Mouse (Mus musculus) midbrain, embryonic 13.5 days (tissue): ENCODE results near the gene Abhd17a. TPM values are rescaled to one million over a fixed set of nuclear protein-coding genes. Genes with fewer than 3 reads are reported as not detected.

ENCODE experiments used
- ATAC-seq: fragments of 200-750 bp; cut with Nextera tagmentation; 2 replicates; pipeline ENCODE4 v1.8.0; 2017; ENCODE audit warnings: mild to moderate bottlenecking, moderate TSS enrichment, moderate library complexity
- H3K27ac ChIP-seq: fragments of 300-500 bp; sonication (generic); 2 replicates; pipeline ENCODE4 v1.5.1; 2015; ENCODE audit warnings: inconsistent platforms, mild to moderate bottlenecking, moderate library complexity
- H3K27me3 ChIP-seq: fragments of 300-500 bp; sonication (generic); 2 replicates; pipeline ENCODE4 v1.6.1; 2015; ENCODE audit warnings: mild to moderate bottlenecking, inconsistent platforms
- H3K36me3 ChIP-seq: fragments of 300-500 bp; sonication (generic); 2 replicates; pipeline ENCODE4 v1.6.1; 2015; ENCODE audit warnings: mild to moderate bottlenecking, inconsistent platforms
- H3K4me1 ChIP-seq: fragments of 300-500 bp; sonication (generic); replicated peaks from 2 replicates; pipeline ENCODE4 v1.6.1; 2015; ENCODE audit warnings: inconsistent platforms
- H3K4me2 ChIP-seq: fragments of 300-500 bp; sonication (generic); replicated peaks from 2 replicates; pipeline ENCODE4 v1.6.1; 2015; ENCODE audit warnings: moderate library complexity, mild to moderate bottlenecking, inconsistent platforms
- H3K4me3 ChIP-seq: fragments of 300-500 bp; sonication (generic); replicated peaks from 2 replicates; pipeline ENCODE4 v1.5.1; 2015; ENCODE audit warnings: mild to moderate bottlenecking, inconsistent platforms
- H3K9ac ChIP-seq: fragments of 300-500 bp; sonication (generic); replicated peaks from 2 replicates; pipeline ENCODE4 v1.6.1; 2015; ENCODE audit warnings: mild to moderate bottlenecking, inconsistent platforms
- H3K9me3 ChIP-seq: fragments of 300-500 bp; sonication (generic); 2 replicates; pipeline ENCODE4 v1.6.1; 2016; ENCODE audit warnings: mild to moderate bottlenecking, inconsistent platforms
- WGBS: fragments of 180-500 bp; shearing (Covaris S2); methylation state at CpG from one replicate; pipeline ENCODE4 v1.1.7; 2015; 5-methylcytosine and 5-hydroxymethylcytosine counted together
- polyA plus RNA-seq: library from polyadenylated mRNA; unstranded; fragments of >200 nt; fragmentation: Nextera tagmentation; extraction: Ambion mirVana; gene quantifications from 2 replicates; pipeline ENCODE4 v1.2.1, GENCODE M21; 2015

Gene Abhd17a
- polyA plus RNA-seq, 1 experiment from 2014 or later = 93.4 TPM

- Histone ChIP-seq H3K9me3 (no peaks in the 10 kb centered on the region), H3K36me3 (peaks cover 10% of the 10 kb centered on the region; the same call in 1 of the 2 replicates), H3K4me3 (no peak overlapping the region), H3K9ac (no peak overlapping the region), H3K4me1 (peaks cover 69% of the 10 kb centered on the region), H3K4me2 (no peak overlapping the region), H3K27ac (no peak overlapping the region), H3K27me3 (no peaks in the 10 kb centered on the region)
- no peak for ATAC-seq
- WGBS = 89% methylated on average over 2 of the region's 2 CpGs
These were observed 17.7 kb downstream of the Abhd17a start for GRCm38 (mm10) chr10:80572477-80572876.

GRCm38 (mm10) chr10:80570871-80571836, 19.0 kb downstream of the Abhd17a start:
- 0 out of 2 replicates have a peak overlapping the region, but pooled peaks have one; percentile 35 for H3K27ac ChIP-seq
- no peaks in the 10 kb centered on the region for H3K9me3 ChIP-seq
- WGBS = 19% methylated on average over 30 of the region's 30 CpGs
- peak; percentile 6; the same call in 1 of the 2 replicates for ATAC-seq
- H3K4me2 ChIP-seq = peak overlapping the region; percentile 40
- H3K4me3 ChIP-seq = peak overlapping the region; percentile 20
- peaks cover 10% of the 10 kb centered on the region; the same call in 1 of the 2 replicates for H3K36me3 ChIP-seq
- peaks cover 75% of the 10 kb centered on the region for H3K4me1 ChIP-seq
- peak overlapping the region; percentile 63 for H3K9ac ChIP-seq
- H3K27me3 ChIP-seq = no peaks in the 10 kb centered on the region

GRCm38 (mm10) chr10:80570419-80570818, 19.7 kb downstream of the Abhd17a start:
- H3K4me2 ChIP-seq = peak overlapping the region; percentile 40
- WGBS = 95% methylated on average over 10 of the region's 10 CpGs
- H3K9ac ChIP-seq = peak overlapping the region; percentile 63; the same call in 1 of the 2 replicates
- H3K36me3 ChIP-seq = peaks cover 10% of the 10 kb centered on the region; the same call in 1 of the 2 replicates
- no peak overlapping the region for H3K27ac ChIP-seq
- peaks cover 72% of the 10 kb centered on the region for H3K4me1 ChIP-seq
- H3K9me3 ChIP-seq = no peaks in the 10 kb centered on the region
- no peak for ATAC-seq
- 0 out of 2 replicates have a peak overlapping the region, but pooled peaks have one; percentile 20 for H3K4me3 ChIP-seq
- H3K27me3 ChIP-seq = no peaks in the 10 kb centered on the region

- Histone ChIP-seq H3K4me3 (no peak overlapping the region), H3K9ac (no peak overlapping the region), H3K27me3 (no peaks in the 10 kb centered on the region), H3K9me3 (no peaks in the 10 kb centered on the region), H3K27ac (no peak overlapping the region), H3K4me2 (no peak overlapping the region), H3K4me1 (peaks cover 64% of the 10 kb centered on the region), H3K36me3 (peaks cover 10% of the 10 kb centered on the region; the same call in 1 of the 2 replicates)
- 39% methylated on average over 10 of the region's 10 CpGs for WGBS
- ATAC-seq = no peak
These were observed 20.5 kb downstream of the Abhd17a start for GRCm38 (mm10) chr10:80569664-80570066.

GRCm38 (mm10) chr10:80568876-80569275, 21.3 kb downstream of the Abhd17a start:
- 96% methylated on average over 29 of the region's 29 CpGs for WGBS
- Histone ChIP-seq H3K4me3 (no peak overlapping the region), H3K27ac (no peak overlapping the region), H3K27me3 (no peaks in the 10 kb centered on the region), H3K4me1 (peaks cover 56% of the 10 kb centered on the region), H3K36me3 (peaks cover 10% of the 10 kb centered on the region; the same call in 1 of the 2 replicates), H3K9ac (no peak overlapping the region), H3K4me2 (no peak overlapping the region), H3K9me3 (no peaks in the 10 kb centered on the region)
- ATAC-seq = no peak

GRCm38 (mm10) chr10:80566375-80567092, 23.6 kb downstream of the Abhd17a start:
- Histone ChIP-seq H3K4me3 (peak overlapping the region; percentile 14), H3K9ac (peak overlapping the region; percentile 50; the same call in 1 of the 2 replicates), H3K4me1 (peaks cover 52% of the 10 kb centered on the region), H3K9me3 (no peaks in the 10 kb centered on the region), H3K36me3 (peaks cover 10% of the 10 kb centered on the region; the same call in 1 of the 2 replicates), H3K27ac (peak overlapping the region; percentile 85), H3K4me2 (peak overlapping the region; percentile 47), H3K27me3 (no peaks in the 10 kb centered on the region)
- 7% methylated on average over 17 of the region's 17 CpGs for WGBS
- ATAC-seq = peak; percentile 70

GRCm38 (mm10) chr10:80561116-80561944, 28.8 kb downstream of the Abhd17a start, which contains the start of gene Rexo1:
Gene Rexo1, minus strand, starts transcription at chr10:80561560.
- H3K4me2 ChIP-seq = peak within 1 kb of the TSS; percentile 94
- WGBS = under 1% methylated on average over 70 of the region's 72 CpGs
- H3K9me3 ChIP-seq = no peaks in the 10 kb centered on the region
- H3K27me3 ChIP-seq = no peaks in the 10 kb centered on the region
- ATAC-seq = peak; percentile 78
- H3K36me3 ChIP-seq = no peaks in the 10 kb centered on the region
- peak within 1 kb of the TSS; percentile 93 for H3K9ac ChIP-seq
- H3K27ac ChIP-seq = peak within 1 kb of the TSS; percentile 91
- H3K4me1 ChIP-seq = peaks cover 52% of the 10 kb centered on the region
- peak within 1 kb of the TSS; percentile 65 for H3K4me3 ChIP-seq

- H3K27ac ChIP-seq = peak overlapping the region; percentile 91; the same call in 1 of the 2 replicates
- no peaks in the 10 kb centered on the region for H3K9me3 ChIP-seq
- no peaks in the 10 kb centered on the region for H3K36me3 ChIP-seq
- peak; percentile 3 for ATAC-seq
- H3K9ac ChIP-seq = peak overlapping the region; percentile 93
- H3K4me1 ChIP-seq = peaks cover 46% of the 10 kb centered on the region
- H3K4me2 ChIP-seq = peak overlapping the region; percentile 94
- 1% methylated on average over 13 of the region's 13 CpGs for WGBS
- peak overlapping the region; percentile 65 for H3K4me3 ChIP-seq
- H3K27me3 ChIP-seq = no peaks in the 10 kb centered on the region
These were observed 29.5 kb downstream of the Abhd17a start for GRCm38 (mm10) chr10:80560621-80561020.

GRCm38 (mm10) chr10:80559431-80559830, 30.7 kb downstream of the Abhd17a start:
- Histone ChIP-seq H3K9me3 (no peaks in the 10 kb centered on the region), H3K9ac (no peak overlapping the region), H3K36me3 (no peaks in the 10 kb centered on the region), H3K4me1 (peaks cover 46% of the 10 kb centered on the region), H3K27ac (no peak overlapping the region), H3K27me3 (no peaks in the 10 kb centered on the region), H3K4me3 (no peak overlapping the region), H3K4me2 (0 out of 2 replicates have a peak overlapping the region, but pooled peaks have one; percentile 12)
- no peak for ATAC-seq
- 95% methylated on average over 7 of the region's 7 CpGs for WGBS

GRCm38 (mm10) chr10:80557346-80557965, 32.7 kb downstream of the Abhd17a start:
- Histone ChIP-seq H3K27me3 (no peaks in the 10 kb centered on the region), H3K9me3 (no peaks in the 10 kb centered on the region), H3K36me3 (no peaks in the 10 kb centered on the region), H3K9ac (peak overlapping the region; percentile 33; the same call in 1 of the 2 replicates), H3K4me3 (no peak overlapping the region), H3K27ac (no peak overlapping the region), H3K4me1 (peaks cover 40% of the 10 kb centered on the region), H3K4me2 (no peak overlapping the region)
- WGBS = 35% methylated on average over 5 of the region's 5 CpGs
- no peak for ATAC-seq
